Comparison of ENCODE assay signal across 8 mouse cellular contexts in genomic region chr4:127243953-127244352, GRCm38 (mm10). TPM values are rescaled to one million over a fixed set of nuclear protein-coding genes. Genes with fewer than 3 reads are reported as not detected.
DNase-seq lines count a peak whose midpoint lies in the region; ATAC-seq and TF ChIP-seq lines count a peak whose summit lies in the region.

No protein-coding gene starts in this region.

- H3K9ac ChIP-seq in heart, adult 2 months (ENCODE audit: low read depth, low read length) = peak overlapping the region; percentile 98
- H3K9ac ChIP-seq in stomach, embryonic 14.5 days (replicated peaks; ENCODE audit: low read depth, low read length) = peak overlapping the region; percentile 86

- ATAC-seq in stomach, embryonic 14.5 days (ENCODE audit: insufficient number of reproducible peaks, insufficient read depth, low FRiP score, low read depth) = peak; percentile 25; the same call in 1 of the 2 replicates

- peak overlapping the region; percentile 83 for H3K27ac ChIP-seq in heart, adult 2 months
- no peak overlapping the region for H3K27ac ChIP-seq in stomach, embryonic 14.5 days (ENCODE audit: low read length)

- no peaks in the 10 kb centered on the region for H3K36me3 ChIP-seq in heart, adult 2 months (ENCODE audit: control insufficient read depth, insufficient read depth, low read length)
- peaks cover 31% of the 10 kb centered on the region for H3K36me3 ChIP-seq in E14TG2a.4 (ENCODE audit: insufficient read depth, low read length)
- H3K36me3 ChIP-seq in erythroblast, embryonic 14.5 days (ENCODE audit: control insufficient read depth) = peaks cover 20% of the 10 kb centered on the region
- peaks cover 6% of the 10 kb centered on the region; the same call in 1 of the 2 replicates for H3K36me3 ChIP-seq in stomach, embryonic 14.5 days (ENCODE audit: control insufficient read depth, insufficient read depth, low read length)

- H3K4me3 ChIP-seq in heart, adult 2 months = peak overlapping the region; percentile 98
- peak overlapping the region; percentile 100 for H3K4me3 ChIP-seq in E14TG2a.4 (replicated peaks; ENCODE audit: low read length)
- peak overlapping the region; percentile 84 for H3K4me3 ChIP-seq in erythroblast, embryonic 14.5 days (replicated peaks)
- H3K4me3 ChIP-seq in stomach, embryonic 14.5 days (ENCODE audit: low read depth, low read length) = peak overlapping the region; percentile 76

- DNase-seq in heart, adult 2 months = no peak
- no peak for DNase-seq in heart, postnatal 14 days
- DNase-seq in liver = peak; percentile 28
- no peak for DNase-seq in spleen, postnatal 10 days (ENCODE audit: low spot score in 2 of 2)
- no peak for DNase-seq in thymus, postnatal 4 days

- no peaks in the 10 kb centered on the region for H3K79me2 ChIP-seq in heart, adult 2 months (replicated peaks; ENCODE audit: control insufficient read depth, insufficient read depth, low read length)

- no peak for TF ChIP-seq EP300 in heart, adult 2 months (IDR thresholded peaks at IDR 0.05; ENCODE audit: insufficient read depth, low read depth, low read length)

- under 1% methylated on average over 26 of the region's 26 CpGs for WGBS in heart, adult 2 months
- WGBS in stomach, embryonic 14.5 days = under 1% methylated on average over 26 of the region's 26 CpGs

- no peak for TF ChIP-seq CTCF in heart, adult 2 months (IDR thresholded peaks at IDR 0.05)
- TF ChIP-seq CTCF in E14TG2a.4 (conservative IDR thresholded peaks at IDR 0.05; ENCODE audit: low read length) = no peak

- intact Hi-C loops in heart, adult 2 months (cut with DNase I) = loop anchor here (5.0 to 10.0 kb wide), 2 partner anchors 167 to 689 kb away; partner anchors contain the start of genes Clspn and Zmym6
- intact Hi-C loops in heart, postnatal 14 days (cut with DNase I) = loop anchor here (10.0 kb wide), 2 partner anchors 169 to 219 kb away; partner anchors contain the start of genes Sfpq and Zmym6

- no peak for TF ChIP-seq POLR2A in heart, adult 2 months (IDR thresholded peaks at IDR 0.05; ENCODE audit: insufficient read depth, low read depth, low read length)

- no peaks in the 10 kb centered on the region for H3K9me3 ChIP-seq in E14TG2a.4 (ENCODE audit: low read length)
- H3K9me3 ChIP-seq in erythroblast, embryonic 14.5 days (ENCODE audit: control insufficient read depth, low read length) = no peaks in the 10 kb centered on the region
- H3K9me3 ChIP-seq in stomach, embryonic 14.5 days (ENCODE audit: control insufficient read depth, low read depth, low read length) = no peaks in the 10 kb centered on the region

- no peaks in the 10 kb centered on the region for H3K27me3 ChIP-seq in heart, adult 2 months (ENCODE audit: control insufficient read depth, insufficient read depth, low read length)
- H3K27me3 ChIP-seq in E14TG2a.4 (ENCODE audit: insufficient read depth, low read length) = no peaks in the 10 kb centered on the region
- H3K27me3 ChIP-seq in erythroblast, embryonic 14.5 days (ENCODE audit: control insufficient read depth) = no peaks in the 10 kb centered on the region
- H3K27me3 ChIP-seq in stomach, embryonic 14.5 days (ENCODE audit: control insufficient read depth, insufficient read depth, low read length) = no peaks in the 10 kb centered on the region

- H3K4me1 ChIP-seq in heart, adult 2 months (ENCODE audit: control insufficient read depth, insufficient read depth, low read length) = peaks cover 6% of the 10 kb centered on the region
- peaks cover 35% of the 10 kb centered on the region for H3K4me1 ChIP-seq in E14TG2a.4 (replicated peaks; ENCODE audit: low read depth, low read length)
- peaks cover 26% of the 10 kb centered on the region for H3K4me1 ChIP-seq in erythroblast, embryonic 14.5 days (ENCODE audit: control insufficient read depth)
- peaks cover 6% of the 10 kb centered on the region; the same call in 1 of the 2 replicates for H3K4me1 ChIP-seq in stomach, embryonic 14.5 days (ENCODE audit: control insufficient read depth, insufficient read depth, low read length)

- peak overlapping the region; percentile 69 for H3K4me2 ChIP-seq in stomach, embryonic 14.5 days (replicated peaks; ENCODE audit: low read depth, low read length)

RNA-seq across cellular contexts. Expression of gene Smim12, which starts 0.4 kb away (rescaled TPM):
- 10 to 100 TPM; 50.3 to 51.6 TPM for total RNA-seq in heart, adult 2 months (2021)
- 43.3 and 47.7 TPM in 2 replicates for polyA plus RNA-seq in heart, adult 2 months (2012; rRNA removed)
- 10 to 100 TPM; 43.1 to 43.5 TPM for total RNA-seq in heart, postnatal 14 days (2021)
- polyA plus RNA-seq in erythroblast, embryonic 14.5 days (2012) = 2.9 and 4.0 TPM in 2 replicates
- 55.4 and 55.6 TPM in 2 replicates for polyA plus RNA-seq in stomach, embryonic 14.5 days (2014; fragmentation: Nextera tagmentation; extraction: Ambion mirVana)
